ENCODE assay signal across 22 mouse cellular contexts in the genomic region with DNA sequence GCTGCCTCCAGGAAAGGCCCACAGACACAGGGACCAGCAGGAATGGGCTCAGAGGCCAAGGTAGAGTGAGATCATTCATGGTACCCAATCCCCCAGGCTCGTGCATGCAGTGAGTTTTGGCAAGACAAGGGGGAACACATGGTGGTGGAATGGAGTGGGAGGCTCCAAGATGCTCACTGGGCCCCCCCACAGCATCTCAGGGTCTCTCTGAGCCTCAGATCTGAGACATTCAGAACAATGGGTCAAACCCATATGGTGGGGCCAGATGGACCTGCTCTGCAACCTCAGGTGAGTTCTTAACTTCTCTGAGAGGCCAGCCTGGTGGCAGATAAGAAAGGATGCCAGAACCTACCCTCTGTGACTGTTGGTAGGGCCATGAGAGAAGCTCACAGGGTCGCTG. TPM values are rescaled to one million over a fixed set of nuclear protein-coding genes. Genes with fewer than 3 reads are reported as not detected.
DNase-seq lines count a peak whose midpoint lies in the region; TF ChIP-seq lines count a peak whose summit lies in the region.
"Had no signal": no experiment of that assay in that cellular context is flagged by ENCODE, and none has a peak within 500 bp of the region (broad histone marks: within the 10 kb centered on the region; RNA-seq: fewer than 3 reads in every experiment).

No protein-coding gene starts in this region.

- no peak overlapping the region for H3K4me3 ChIP-seq in layer of hippocampus, adult 2 months
- H3K4me3 ChIP-seq: embryonic facial prominence, embryonic 12.5 days; embryonic facial prominence, embryonic 15.5 days; gastrocnemius, adult 2 months; hindbrain, embryonic 12.5 days; hindbrain, embryonic 15.5 days had no signal

- DNase-seq in cerebellum, postnatal 10 days, result peak; percentile 54 to 65
- DNase-seq in cerebellum, postnatal 4 days (ENCODE audit: low spot score in 2 of 2), result no peak
- peak; percentile 27 for DNase-seq in layer of hippocampus, adult 2 months (ENCODE audit: low spot score in 2 of 2)
- no peak for DNase-seq in layer of hippocampus, postnatal 25 days (ENCODE audit: extremely low spot score in 1 of 2, low spot score in 1 of 2)
- DNase-seq in cerebellum, postnatal 36 days, result peak; percentile 33 to 43
- DNase-seq in adrenal gland, postnatal 4 days (ENCODE audit: low spot score in 2 of 2), result no peak
- DNase-seq: adrenal gland, adult 2 months; adrenal gland, postnatal 14 days; forebrain, postnatal 0 days; gastrocnemius, adult 2 months; gastrocnemius, postnatal 14 days; heart, adult 11 months had no signal

- no peak for TF ChIP-seq CTCF in layer of hippocampus, adult 2 months (conservative IDR thresholded peaks at IDR 0.05)

- H3K27ac ChIP-seq in layer of hippocampus, adult 2 months, result no peak overlapping the region
- H3K27ac ChIP-seq: embryonic facial prominence, embryonic 12.5 days; embryonic facial prominence, embryonic 15.5 days; gastrocnemius, adult 2 months; hindbrain, embryonic 12.5 days; hindbrain, embryonic 15.5 days had no signal

RNA-seq across cellular contexts. Expression of a gene that starts 46.8 kb away (rescaled TPM):
- not detected for total RNA-seq in layer of hippocampus, adult 2 months (2021)
- total RNA-seq in layer of hippocampus, postnatal 25 days (2021), result not detected
- total RNA-seq in adrenal gland, postnatal 4 days (2021), result not detected
- total RNA-seq: adrenal gland, adult 2 months; adrenal gland, postnatal 14 days; common myeloid progenitor, adult 5-6 weeks; forebrain, postnatal 0 days; gastrocnemius, adult 2 months; gastrocnemius, postnatal 14 days; gastrocnemius, postnatal 4 days; heart, adult 8-10 months; heart, postnatal 25 days; hematopoietic stem cell, adult 5-6 weeks; MEL had no signal

RNA-seq across cellular contexts. Expression of a gene that starts 57.7 kb away (rescaled TPM):
- total RNA-seq in layer of hippocampus, adult 2 months (2021), result 10 to 100 TPM; 36.2 to 40.6 TPM
- total RNA-seq in layer of hippocampus, postnatal 25 days (2021), result 10 to 100 TPM; 37.1 to 40.6 TPM
- 1 to 10 TPM; 5.2 to 6.0 TPM for total RNA-seq in adrenal gland, postnatal 4 days (2021)

Comparison
In these comparisons a context has a peak if more than half of its experiments do, and no peak if none do; other contexts are left out.
1. DNase-seq: peak in cerebellum, postnatal 10 days (2 of 2), layer of hippocampus, adult 2 months (2 of 2) and cerebellum, postnatal 36 days (2 of 2); none in cerebellum, postnatal 4 days (0 of 2), layer of hippocampus, postnatal 25 days (0 of 2) and adrenal gland, postnatal 4 days (0 of 2).
2. RNA of a gene that starts 57.7 kb away (total RNA-seq): 36.2 to 40.6 TPM in layer of hippocampus, adult 2 months and 37.1 to 40.6 TPM in layer of hippocampus, postnatal 25 days; 5.2 to 6.0 TPM in adrenal gland, postnatal 4 days; every median in the first group is over 4 times any median in the second.